Mouse (Mus musculus) heart, adult 18-20 months (tissue): ENCODE results near the gene Sbno1. TPM values are rescaled to one million over a fixed set of nuclear protein-coding genes. Genes with fewer than 3 reads are reported as not detected.

Experiments used
- DNase-seq, 2 experiments: peaks; one replicate each; pipeline ENCODE4 v3.0.0; 2021 to 2022; ENCODE audit warnings: mixed read lengths in 1 of 2
- total RNA-seq, 2 experiments: library from RNA; stranded (reverse); gene quantifications; 2 replicates each; pipeline ENCODE4 v1.2.3; 2021

Gene Sbno1
- total RNA-seq, 2 experiments from 2014 or later = 61.1 to 66.0 TPM

- DNase-seq = peak; percentile 82 to 84
Measured at GRCm38 (mm10) chr5:124444661-124445561, 19.1 kb upstream of the Sbno1 start.

- DNase-seq = no peak
Measured at GRCm38 (mm10) chr5:124444208-124444607, 18.4 kb upstream of the Sbno1 start.

- DNase-seq = no peak
Measured at GRCm38 (mm10) chr5:124442628-124443027, 16.8 kb upstream of the Sbno1 start.

- DNase-seq = no peak
Measured at GRCm38 (mm10) chr5:124440094-124440701, 14.4 kb upstream of the Sbno1 start.

GRCm38 (mm10) chr5:124439447-124440093 lies 13.8 kb upstream of the Sbno1 start, which contains the start of gene Kmt5a:
Gene Kmt5a, plus strand, starts transcription at chr5:124439930.
- DNase-seq = peak; percentile 95 to 96

- no peak for DNase-seq
Measured at GRCm38 (mm10) chr5:124438746-124439145, 12.9 kb upstream of the Sbno1 start.

- DNase-seq = peak; percentile 50 to 53
Measured at GRCm38 (mm10) chr5:124438229-124438628, 12.4 kb upstream of the Sbno1 start.

GRCm38 (mm10) chr5:124433048-124433447 lies 7.2 kb upstream of the Sbno1 start:
- no peak for DNase-seq

GRCm38 (mm10) chr5:124432398-124433012 lies 6.7 kb upstream of the Sbno1 start:
- peak; percentile 70 to 83 for DNase-seq

- no peak for DNase-seq
Measured at GRCm38 (mm10) chr5:124426475-124427071, 772 bp upstream of the Sbno1 start.

GRCm38 (mm10) chr5:124424723-124425411 lies 934 bp downstream of the Sbno1 start:
- peak; percentile 25 to 47 for DNase-seq

- peak in 1 of 2 experiments; percentile 26 for DNase-seq
Measured at GRCm38 (mm10) chr5:124424200-124424722, 1.5 kb downstream of the Sbno1 start.

GRCm38 (mm10) chr5:124421786-124422185 lies 4.0 kb downstream of the Sbno1 start:
- DNase-seq = no peak

GRCm38 (mm10) chr5:124418903-124419302 lies 6.9 kb downstream of the Sbno1 start:
- no peak for DNase-seq

GRCm38 (mm10) chr5:124412163-124412562 lies 13.6 kb downstream of the Sbno1 start:
- DNase-seq = no peak

- DNase-seq = no peak
Measured at GRCm38 (mm10) chr5:124410808-124411207, 15.0 kb downstream of the Sbno1 start.

- no peak for DNase-seq
Measured at GRCm38 (mm10) chr5:124393726-124394125, 32.1 kb downstream of the Sbno1 start.

GRCm38 (mm10) chr5:124392412-124392811 lies 33.4 kb downstream of the Sbno1 start:
- no peak for DNase-seq

- no peak for DNase-seq
Measured at GRCm38 (mm10) chr5:124387932-124388331, 37.9 kb downstream of the Sbno1 start.

GRCm38 (mm10) chr5:124380121-124380520 lies 45.7 kb downstream of the Sbno1 start:
- no peak for DNase-seq

- no peak for DNase-seq
Measured at GRCm38 (mm10) chr5:124377149-124377548, 48.7 kb downstream of the Sbno1 start.
